Mouse (Mus musculus): ENCODE data around the gene Gm14214.

DNA sequence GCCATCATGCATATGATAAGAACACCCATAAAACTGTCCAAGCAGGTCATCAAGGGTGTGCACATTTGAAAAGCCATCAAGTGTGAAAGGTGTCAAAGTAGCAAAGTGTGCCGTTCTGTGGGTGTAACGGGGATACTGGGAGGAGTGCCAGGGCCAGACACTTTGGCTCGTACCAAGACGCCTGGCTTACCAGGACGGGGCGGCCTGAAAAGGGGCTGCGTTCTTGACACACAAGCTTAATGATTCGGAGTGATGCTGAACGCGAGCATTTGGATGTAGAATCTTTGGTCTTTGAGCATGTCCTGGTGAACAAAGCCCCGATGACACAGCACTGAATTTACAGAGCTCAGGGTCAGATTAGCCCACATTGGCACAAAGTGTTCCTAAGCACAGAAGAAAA is 16.9 kb upstream of the Gm14214 start:
- no peak for TF ChIP-seq CTCF (conservative IDR thresholded peaks at IDR 0.05; ENCODE audit: low read length)
- TF ChIP-seq NANOG (IDR thresholded peaks at IDR 0.05; ENCODE audit: borderline replicate concordance, low read length), result no peak
